Mouse (Mus musculus) spleen, postnatal 14 days (tissue): Measurements from ENCODE around the gene Pparg.

ENCODE experiments used
- DNase-seq, 2 experiments: peaks; one replicate each; pipeline ENCODE4 v3.0.0; 2021 to 2022; ENCODE audit warnings: low spot score in 2 of 2

Gene Pparg

DNA sequence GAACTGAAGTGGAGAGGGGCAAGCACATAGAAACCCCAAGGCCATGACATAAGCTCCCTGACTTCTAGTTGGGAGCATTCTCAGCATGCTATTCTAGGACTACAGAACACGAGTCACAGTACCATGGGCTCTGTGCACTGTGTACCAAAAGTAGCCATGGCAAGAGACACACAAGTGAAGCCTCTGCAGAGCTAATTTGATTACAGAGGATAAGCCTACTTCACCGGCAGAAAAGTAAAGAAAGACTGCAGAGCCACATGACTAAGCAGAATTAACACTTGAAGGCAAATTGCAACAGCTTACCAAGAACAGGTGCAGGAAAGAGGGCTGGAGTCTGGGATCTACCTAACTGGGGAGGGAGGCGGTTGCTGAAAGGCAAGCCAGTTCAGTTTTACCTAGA is 103.9 kb downstream of the Pparg start:
- no peak for DNase-seq

DNA sequence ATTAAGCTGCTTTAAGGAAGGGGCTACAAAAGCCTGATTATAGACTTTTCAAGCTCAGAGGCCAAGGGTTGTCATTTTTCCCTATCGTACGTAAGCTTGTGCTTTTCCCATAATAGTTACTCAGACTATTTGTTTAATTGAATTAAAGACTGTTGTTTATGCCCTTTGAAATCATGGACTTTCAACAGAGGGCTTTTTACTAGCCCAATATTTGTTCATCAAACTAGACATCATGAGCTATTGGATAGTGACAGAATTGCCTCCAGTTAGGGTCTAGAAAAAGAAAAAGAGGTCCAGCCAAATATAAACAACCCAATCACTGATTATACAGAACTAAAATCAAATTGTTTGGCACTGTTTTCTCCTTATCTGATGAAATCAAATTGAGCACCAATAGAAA is 104.7 kb downstream of the Pparg start:
- no peak for DNase-seq

DNA sequence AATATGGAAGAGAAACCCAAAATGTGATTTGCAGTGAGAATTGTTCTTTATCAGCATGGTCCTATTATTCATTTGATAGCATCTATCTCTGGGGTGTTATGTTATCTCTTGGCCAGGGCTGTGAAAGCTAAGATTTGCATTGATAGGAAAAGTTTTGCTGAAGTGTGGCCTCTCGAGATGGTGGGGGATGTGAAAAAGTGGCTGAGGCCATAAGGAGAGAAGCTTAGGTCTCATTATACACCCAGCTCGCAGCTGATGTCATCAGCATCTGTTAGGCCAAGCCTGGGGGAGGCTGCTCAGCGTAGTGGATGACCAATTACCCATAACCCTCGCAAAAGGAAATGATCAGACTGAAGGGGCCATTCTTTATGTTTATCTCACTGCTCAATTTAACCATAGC is 105.1 kb downstream of the Pparg start:
- no peak for DNase-seq

DNA sequence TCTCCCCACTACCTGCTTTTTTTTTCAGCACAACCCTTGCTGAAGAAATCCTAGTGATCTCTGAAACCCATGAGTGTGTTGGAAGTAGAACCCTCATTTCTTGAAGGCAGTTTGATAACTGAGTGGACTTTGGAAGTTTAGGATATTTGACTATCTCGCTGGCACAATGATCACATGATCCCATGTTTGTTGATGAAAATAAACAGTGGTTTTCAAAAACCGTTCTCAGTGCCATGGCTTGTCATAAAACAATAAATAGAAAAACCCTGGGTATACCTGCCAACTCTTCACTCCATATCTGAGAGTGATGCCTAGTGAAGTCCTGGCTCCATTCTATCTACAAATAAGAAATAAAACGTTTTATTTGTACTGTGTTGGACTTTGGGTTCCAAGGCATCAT is 105.8 kb downstream of the Pparg start:
- no peak for DNase-seq

DNA sequence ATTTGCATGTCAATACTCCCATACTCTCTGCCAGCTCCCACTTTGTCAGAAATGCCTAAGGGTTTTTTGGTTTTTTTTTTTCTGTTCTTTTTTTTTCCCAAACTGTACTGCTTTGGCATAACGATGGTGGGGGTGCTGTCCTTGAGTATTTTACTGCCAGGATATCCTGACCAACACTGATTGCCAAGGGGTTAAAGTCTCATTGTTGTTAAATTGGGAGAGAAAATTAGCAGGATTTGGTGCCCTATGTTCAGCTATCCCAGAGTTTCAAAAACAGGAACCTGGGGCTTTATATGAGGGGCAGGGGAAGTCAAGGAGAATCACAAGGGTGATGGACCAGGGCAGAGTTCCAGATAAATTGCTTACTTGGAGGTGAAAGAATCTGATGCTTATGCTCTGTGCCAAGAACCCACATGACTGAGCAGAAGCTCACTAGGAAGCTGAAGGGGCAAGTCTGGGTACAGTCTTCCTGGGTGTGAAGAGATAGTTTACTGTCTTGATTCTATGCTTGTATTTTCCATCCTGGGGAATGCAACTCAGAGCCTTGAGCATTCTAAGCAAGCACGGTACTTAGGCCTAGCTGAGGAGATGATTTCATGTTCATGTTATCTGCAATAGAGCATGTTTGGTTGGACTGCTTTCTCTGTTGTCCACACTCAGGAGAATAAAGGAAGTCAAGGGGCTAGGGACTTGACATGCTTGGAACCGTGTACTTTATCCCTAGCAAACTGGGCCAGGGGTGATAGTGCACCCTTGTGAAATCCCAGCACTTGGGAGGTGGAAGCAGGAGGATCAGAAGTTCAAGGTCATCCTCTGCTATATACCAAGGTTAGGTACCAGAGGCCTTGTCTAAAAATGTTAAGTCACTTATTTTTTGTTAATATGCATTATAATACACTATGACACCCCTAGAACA is 109.2 kb downstream of the Pparg start:
- DNase-seq = no peak

DNA sequence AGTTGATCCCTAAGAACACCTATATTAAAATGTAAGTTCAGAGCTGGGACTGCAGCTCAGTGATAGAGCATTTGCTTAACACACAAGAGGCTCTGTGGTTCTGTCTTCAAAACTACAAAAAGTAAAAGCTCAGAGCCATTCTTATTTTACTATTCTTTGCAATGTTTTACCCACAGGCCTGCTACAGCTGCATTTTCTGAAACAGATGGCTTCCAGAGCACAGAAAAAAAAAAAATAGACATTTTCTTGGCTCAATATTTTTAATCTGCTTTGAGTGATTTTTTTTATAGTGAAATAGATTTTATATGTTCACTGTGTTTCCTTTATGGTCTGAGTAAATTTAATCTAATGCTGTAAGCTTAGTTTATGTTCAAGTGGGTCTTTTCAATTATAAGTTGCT is 111.2 kb downstream of the Pparg start:
- no peak for DNase-seq

DNA sequence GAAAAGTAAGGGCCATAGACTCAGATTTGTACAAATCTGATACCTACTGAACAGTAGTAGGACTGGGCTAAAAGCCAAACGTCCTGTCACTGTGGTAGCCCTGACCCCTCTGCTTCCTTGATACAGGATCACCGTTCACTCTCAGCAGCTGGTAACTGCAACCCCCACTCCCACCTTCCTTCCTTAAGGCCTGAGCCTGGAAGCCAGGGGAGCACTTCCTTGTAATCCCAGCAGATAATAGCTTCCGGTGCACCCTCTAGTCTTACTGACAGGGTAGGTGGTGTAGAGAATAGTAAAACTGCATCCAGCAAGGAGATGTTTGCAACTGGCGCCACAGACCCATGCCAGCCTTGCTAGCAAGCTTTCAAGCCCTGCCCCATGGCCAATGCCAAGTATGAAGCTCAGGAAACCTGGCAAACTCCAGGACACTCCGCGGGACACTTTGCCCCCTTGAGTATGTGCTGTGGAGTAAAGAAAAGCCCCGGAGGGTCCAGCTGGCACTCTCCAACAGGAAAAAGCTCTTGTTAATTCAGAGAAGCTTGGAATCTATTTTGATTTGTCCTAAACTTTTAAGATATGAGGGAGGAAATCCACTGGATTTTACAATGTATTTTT is 116.4 kb downstream of the Pparg start:
- DNase-seq = no peak

DNA sequence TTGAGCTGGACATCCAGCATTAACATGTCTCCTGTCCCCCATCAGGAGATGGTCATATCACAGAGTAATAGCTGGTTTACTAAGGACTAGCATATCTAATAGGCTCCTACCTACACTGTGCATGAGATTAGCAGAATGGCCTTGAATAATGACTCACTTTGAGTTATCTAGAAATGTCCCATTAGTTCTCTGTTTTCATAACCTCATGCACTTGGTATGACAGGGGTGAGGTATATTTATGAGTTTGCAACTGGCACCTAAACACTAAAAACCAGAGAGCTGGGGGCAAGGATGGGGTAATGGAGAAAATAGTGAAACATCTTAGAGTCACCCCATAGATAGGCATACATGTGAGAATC is 119.2 kb downstream of the Pparg start:
- no peak for DNase-seq

DNA sequence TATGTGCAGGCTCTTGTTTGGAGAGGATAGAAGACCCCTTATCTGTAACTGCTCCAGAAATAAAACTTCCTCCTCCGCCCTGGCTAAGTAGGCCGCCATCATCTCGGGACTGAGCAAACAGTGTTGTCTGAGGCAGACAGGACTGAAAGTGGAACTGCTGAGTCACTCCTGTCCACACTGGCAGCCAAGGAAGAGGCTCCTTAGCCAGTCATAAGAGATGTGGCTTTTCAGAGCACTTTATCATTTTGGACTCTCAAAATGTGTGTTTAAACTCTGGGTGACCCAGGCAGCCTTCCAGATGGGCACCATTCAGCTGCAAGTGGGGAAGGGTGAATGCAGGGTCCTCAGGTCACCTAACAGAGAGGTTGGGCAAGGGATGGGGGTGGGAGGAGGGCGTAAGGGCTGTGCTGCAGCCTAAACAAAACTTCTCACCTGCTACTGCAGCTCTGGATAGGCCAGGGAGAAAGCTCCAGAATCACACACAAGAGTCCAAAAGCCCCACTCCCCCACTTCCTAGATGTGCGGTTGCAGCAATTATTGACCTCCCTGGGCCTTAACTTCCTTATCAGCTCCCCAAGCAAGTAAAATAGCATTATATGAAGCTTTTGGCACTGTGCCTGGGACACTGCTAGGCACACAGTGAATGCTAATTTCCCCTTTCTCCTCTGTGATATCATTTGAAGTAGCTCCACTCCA is 119.7 kb downstream of the Pparg start:
- DNase-seq = no peak

DNA sequence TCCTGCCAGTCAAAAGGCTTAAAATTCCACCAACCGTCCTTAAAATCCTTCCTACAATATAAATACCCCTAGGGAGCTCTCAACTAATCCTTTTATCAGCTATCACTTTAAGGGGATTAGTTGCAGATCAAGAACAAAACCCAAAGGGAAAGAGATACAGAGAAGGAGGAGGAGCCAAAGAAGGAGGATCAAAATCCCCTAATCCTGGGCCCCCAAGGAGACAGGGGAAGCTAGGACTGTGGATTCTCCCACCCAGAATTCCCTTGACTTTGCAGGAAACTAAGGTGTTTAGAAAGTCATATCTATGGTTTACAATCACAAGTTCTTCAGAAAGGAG is 120.2 kb downstream of the Pparg start:
- DNase-seq = no peak

DNA sequence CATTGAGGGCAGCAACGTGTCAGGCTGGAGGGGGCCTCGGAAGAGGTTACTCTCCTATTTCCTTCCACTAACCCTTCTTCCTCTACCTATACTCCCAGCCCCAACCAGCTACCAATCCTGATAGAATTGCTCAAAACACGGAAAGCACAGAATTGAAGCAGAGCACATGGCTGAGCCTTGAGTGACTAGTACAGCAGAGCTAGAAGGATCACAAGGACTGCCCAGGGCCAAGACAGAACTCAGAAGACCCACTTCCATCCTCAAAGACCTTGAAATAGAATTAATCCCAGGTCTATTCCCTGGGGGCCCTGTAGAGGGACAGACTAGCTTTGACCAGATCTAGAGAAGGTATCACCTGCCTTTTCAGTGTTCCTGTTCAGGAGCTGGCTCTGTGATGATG is 120.9 kb downstream of the Pparg start:
- DNase-seq = no peak

DNA sequence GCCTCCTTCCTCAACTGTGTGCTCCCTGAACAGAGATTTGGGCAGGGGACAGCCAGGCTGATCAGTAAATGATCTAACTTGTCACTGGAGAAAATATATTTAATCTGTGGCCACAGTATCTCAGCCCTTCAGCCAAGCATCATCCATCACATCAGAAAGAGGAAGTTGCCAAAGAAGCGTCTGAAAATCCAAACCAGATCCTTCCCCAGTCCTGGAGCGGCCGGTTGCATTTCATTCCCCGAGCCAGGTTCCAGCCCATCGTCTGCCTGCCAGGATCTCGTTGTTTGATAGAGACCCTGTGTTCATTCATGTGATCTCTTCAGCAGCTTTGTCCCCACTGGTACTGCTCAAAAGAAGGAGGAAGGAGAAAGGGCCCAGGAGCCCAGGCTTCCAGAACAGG is 124.9 kb downstream of the Pparg start:
- no peak for DNase-seq

DNA sequence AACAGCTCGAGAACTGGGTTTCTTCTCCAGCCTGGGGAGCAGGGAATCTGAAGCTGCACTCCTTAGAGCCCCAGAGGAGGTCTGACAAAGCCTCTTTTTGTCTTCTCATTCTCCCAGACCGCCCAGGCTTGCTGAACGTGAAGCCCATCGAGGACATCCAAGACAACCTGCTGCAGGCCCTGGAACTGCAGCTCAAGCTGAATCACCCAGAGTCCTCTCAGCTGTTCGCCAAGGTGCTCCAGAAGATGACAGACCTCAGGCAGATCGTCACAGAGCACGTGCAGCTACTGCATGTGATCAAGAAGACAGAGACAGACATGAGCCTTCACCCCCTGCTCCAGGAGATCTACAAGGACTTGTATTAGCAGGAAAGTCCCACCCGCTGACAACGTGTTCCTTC is 129.1 kb downstream of the Pparg start:
- DNase-seq = no peak

DNA sequence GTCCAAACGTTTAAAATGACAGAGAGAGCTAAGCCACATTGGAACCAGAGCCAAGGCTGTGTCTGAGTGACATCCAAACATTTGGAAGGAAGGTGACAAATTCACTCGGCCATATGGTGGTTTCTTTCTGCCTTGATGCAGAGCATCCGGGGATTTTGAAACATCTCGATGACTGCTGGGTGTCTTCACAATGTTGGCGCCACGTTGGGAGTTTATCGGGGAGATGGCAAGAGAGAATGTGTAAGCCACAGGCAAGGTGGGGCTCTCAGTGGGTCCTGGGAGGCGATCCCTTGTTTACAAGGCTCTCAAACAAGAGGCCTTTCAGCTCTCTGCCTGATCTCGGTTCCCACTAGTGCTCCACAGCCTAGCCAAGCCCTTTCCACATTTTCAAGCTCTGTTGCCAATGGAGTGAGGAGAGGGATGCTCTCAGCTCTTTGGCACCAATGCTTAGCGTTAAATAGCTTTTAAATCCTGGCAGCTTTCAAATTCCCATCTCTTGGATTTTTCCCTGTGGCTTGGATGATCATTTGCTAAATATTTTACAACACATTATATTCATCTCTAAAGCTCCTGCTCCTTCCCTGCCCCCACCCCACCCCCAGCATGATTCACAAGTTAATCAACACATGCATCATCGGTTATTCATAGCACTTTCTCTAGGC is 132.3 kb downstream of the Pparg start:
- no peak for DNase-seq

DNA sequence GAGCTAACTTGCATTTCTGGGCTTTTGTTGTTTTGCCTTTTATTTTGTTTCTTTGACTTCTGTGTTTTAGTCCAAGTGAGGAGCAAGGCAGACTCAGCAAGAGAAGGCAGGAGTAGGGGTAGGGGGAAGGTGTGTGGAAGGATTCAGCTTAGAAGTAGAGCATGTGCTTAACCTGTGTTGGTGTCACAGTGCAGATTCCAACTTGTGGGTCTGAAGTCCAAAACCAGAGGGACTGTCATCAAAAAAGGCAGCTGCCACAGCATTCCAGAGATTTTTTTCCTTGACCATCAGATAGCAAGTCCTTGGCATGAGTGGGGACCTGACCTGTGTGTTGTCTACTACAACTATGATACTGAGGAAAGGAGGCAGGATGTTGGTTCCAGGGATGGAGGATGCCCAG is 133.1 kb downstream of the Pparg start:
- DNase-seq = no peak

DNA sequence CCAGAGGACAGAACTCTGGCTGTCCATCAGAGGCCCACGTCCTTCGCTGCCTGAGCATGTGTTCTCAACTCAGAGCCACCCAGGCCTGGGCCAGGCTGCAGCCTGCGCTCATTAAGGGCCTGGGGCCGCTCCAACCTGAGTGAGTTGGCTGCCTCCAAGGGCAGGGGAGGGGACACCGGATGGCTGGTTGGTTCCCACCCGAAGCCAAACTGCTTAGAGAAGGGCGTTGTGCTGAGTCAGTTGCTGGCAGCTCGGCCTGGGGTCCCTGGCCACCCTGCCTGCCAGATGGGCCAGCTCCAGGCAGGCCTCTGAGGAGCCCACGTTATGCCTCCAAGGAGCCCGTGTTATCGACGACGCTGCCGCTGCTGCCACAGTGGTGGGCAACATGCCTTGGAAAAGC is 138.8 kb downstream of the Pparg start:
- DNase-seq = no peak

DNA sequence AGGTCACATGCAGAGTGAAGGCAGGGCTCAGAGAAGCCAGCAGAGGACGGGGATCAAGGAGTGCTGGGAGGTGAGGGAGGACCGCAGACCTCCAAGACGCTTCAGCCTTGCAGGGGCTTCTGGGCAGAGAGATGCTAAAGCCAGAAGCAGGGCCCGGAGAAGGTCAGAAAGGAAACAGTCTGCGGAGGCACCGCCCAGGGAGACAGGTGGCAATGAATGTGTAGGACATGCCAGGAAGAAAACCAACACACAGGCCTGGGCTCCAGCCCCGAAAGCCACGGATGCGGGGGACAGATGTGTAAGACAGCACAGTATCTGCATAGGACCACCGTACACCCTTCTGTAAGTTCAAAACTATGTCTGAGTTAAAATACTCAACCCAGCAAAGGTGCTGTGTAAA is 139.5 kb downstream of the Pparg start:
- no peak for DNase-seq

DNA sequence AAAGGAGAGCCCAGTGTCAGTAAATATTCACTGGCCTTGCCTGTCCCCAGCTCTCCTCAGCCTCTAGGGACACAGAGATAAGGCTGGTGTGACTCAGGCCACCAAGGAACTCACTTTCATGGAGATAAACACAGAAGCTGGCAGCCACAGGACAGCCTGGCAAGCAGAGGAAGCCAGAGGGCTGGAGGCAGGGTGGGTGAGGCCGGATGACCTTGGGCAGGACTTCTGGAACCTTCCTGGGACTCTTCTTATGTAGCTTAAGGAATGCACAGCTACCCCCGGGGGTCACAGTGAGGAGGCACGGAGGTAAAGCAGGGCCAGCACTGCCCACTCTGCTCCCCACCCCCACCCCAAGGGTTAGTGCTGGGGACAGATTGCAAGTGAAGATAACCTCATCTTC is 140.4 kb downstream of the Pparg start:
- no peak for DNase-seq

DNA sequence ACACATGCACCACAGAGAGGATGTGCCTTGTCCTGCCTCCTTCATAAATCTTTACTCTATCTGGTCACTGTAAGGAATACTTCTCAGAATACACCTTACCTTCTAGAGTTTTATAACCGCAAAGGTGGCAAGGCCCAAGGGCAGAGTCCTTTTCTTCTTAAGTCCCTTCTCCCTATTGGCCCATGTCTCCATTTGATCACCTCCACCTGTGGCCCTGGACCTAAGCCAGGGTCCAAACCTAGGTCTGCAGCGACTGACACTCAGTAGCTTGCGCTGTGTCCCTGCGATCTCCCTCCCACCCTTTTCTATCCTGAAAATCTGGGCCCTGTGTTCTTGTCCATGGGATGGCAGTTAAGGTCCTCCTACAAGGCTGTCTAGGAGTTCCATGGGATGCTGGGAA is 142.3 kb downstream of the Pparg start:
- DNase-seq = no peak

DNA sequence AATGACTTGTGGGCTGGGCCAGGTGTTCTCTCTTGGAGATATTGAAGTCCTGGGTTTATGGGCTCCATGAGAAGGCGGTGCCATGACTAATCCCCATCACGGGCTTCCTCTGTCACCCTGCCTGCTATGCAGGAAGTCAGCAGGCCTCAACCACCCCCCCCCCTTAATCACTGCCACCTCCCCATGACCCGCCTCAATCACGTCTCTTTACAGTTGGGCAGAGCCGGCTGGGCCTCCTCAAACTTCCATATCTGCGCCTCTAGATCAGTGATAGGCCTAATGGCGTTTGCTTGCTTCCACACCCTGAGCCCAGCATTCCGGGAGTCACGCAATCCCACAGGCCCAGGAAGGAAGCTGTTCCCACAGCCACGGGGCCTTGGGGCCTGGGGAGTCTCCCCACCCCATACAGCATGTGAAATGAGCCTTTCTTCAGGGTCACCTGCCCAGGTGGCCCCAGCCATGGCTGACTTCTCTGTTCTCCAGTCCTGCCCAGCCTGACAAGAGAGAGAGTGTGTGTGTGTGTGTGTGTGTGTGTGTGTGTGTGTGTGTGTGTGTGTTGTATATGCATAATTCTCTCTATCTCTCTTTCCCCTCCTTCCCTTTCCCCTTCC is 142.9 kb downstream of the Pparg start:
- no peak for DNase-seq

DNA sequence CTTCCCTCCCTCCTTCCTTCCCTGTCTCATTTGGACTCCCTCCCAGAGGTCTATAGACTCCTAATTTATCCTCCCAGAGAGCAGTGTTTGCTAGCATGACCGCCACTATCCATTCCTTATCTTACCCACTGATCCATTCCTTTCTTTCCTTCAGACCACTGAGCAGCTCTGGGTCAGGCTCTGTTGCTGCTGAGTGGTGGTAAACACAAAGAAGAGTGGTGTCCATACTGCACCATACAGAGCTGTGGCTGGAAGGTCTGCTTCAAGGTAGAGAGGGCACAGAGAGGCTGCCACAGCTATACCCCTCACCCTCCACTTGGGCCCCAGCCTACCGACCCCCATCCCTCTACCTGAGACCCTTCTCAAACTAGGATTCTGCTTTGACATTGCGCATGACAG is 143.4 kb downstream of the Pparg start:
- no peak for DNase-seq

DNA sequence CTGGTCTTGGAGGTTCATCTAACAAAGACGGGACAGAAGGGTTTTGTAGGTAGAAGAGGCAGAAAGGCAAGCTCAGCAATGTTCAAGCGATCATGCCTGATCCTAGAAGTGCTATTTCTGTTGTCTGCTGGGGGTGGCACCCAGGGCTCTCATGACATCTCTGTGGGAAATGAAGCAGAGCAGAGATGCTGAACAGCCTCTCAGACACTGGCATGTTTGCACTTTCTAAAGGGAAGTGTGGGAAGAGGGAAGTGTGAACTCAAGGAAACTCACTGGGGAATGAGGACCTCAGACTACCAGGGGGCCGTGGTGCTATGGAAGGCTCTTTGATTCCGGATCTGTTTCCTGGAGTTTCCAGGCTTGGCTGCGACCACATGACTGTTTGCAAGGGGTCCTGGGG is 144.2 kb downstream of the Pparg start:
- no peak for DNase-seq
